Mouse (Mus musculus) natural killer cell, adult 2 months (primary cell): ENCODE results near the gene Actr5.

ENCODE experiments used
- DNase-seq, 2 experiments: peaks; one replicate each; pipeline ENCODE4 v3.0.0; 2022; ENCODE audit warnings: low spot score in 2 of 2

Gene Actr5

GRCm38 (mm10) chr2:158666071-158666800 is 41.5 kb downstream of the Actr5 start:
- DNase-seq: peak; percentile 88 to 90

- peak; percentile 71 to 85 for DNase-seq
These were observed 42.5 kb downstream of the Actr5 start for GRCm38 (mm10) chr2:158667022-158667670.

- no peak for DNase-seq
These were observed 43.2 kb downstream of the Actr5 start for GRCm38 (mm10) chr2:158667671-158668432.

GRCm38 (mm10) chr2:158668433-158669010 is 43.8 kb downstream of the Actr5 start:
- no peak for DNase-seq

GRCm38 (mm10) chr2:158669199-158670195 is 44.8 kb downstream of the Actr5 start:
- no peak for DNase-seq

GRCm38 (mm10) chr2:158670571-158670970 is 45.9 kb downstream of the Actr5 start:
- no peak for DNase-seq

GRCm38 (mm10) chr2:158672829-158673228 is 48.1 kb downstream of the Actr5 start:
- DNase-seq: peak; percentile 52 to 59

- DNase-seq: peak in 1 of 2 experiments; percentile 66
These were observed 48.8 kb downstream of the Actr5 start for GRCm38 (mm10) chr2:158673493-158673892.

- no peak for DNase-seq
These were observed 49.4 kb downstream of the Actr5 start for GRCm38 (mm10) chr2:158674131-158674530.

GRCm38 (mm10) chr2:158674759-158675158 is 50.1 kb downstream of the Actr5 start:
- DNase-seq: no peak

GRCm38 (mm10) chr2:158675161-158675560 is 50.5 kb downstream of the Actr5 start:
- DNase-seq: no peak

- no peak for DNase-seq
These were observed 51.3 kb downstream of the Actr5 start for GRCm38 (mm10) chr2:158675907-158676533.

GRCm38 (mm10) chr2:158677946-158678345 is 53.3 kb downstream of the Actr5 start:
- DNase-seq: peak in 1 of 2 experiments; percentile 48

- DNase-seq: no peak
These were observed 54.4 kb downstream of the Actr5 start for GRCm38 (mm10) chr2:158679091-158679490.

GRCm38 (mm10) chr2:158680357-158680889 is 55.7 kb downstream of the Actr5 start:
- no peak for DNase-seq

GRCm38 (mm10) chr2:158681714-158682113 is 57.0 kb downstream of the Actr5 start:
- DNase-seq: no peak

GRCm38 (mm10) chr2:158682344-158683037 is 57.8 kb downstream of the Actr5 start:
- DNase-seq: peak in 1 of 2 experiments; percentile 54

- DNase-seq: no peak
These were observed 58.3 kb downstream of the Actr5 start for GRCm38 (mm10) chr2:158683038-158683413.

GRCm38 (mm10) chr2:158684247-158684843 is 59.7 kb downstream of the Actr5 start:
- DNase-seq: no peak
